Mouse (Mus musculus) liver, embryonic 14.5 days (tissue): ENCODE measurements around the gene Pagr1b.

ENCODE experiments used
- CTCF ChIP-seq: IDR thresholded peaks from 2 replicates; pipeline ENCODE4 v1.5.1; 2016; ENCODE audit warnings: antibody characterized with exemption, low read depth, control low read depth
- EP300 ChIP-seq: IDR thresholded peaks from 2 replicates; pipeline ENCODE4 v1.6.1; 2016; ENCODE audit warnings: antibody characterized with exemption, low read depth

DNA sequence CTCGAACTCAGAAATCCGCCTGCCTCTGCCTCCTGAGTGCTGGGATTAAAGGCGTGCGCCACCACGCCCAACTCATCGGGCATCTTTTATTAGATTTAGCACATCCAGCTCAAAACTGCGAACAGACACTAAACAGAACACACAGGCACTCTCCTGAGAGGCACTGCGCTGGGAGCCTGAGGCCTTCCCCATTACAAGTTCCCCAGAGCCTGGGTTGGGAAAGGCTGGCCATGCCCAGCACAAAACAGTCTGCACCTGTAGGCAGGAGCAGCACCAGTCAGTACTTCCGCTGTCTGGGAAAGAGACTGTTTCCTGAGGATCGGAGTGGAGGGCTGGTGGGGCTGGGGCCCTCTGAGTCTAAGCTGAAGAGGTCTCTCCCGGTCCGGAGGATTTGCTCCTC lies 1.3 kb downstream of the Pagr1b start:
- TF ChIP-seq CTCF (no peak), EP300 (no peak)
